Mouse (Mus musculus) Patski (cell line): Measurements from ENCODE around the gene Dhx16. TPM values are rescaled to one million over a fixed set of nuclear protein-coding genes. Genes with fewer than 3 reads are reported as not detected.
A peak's percentile ranks its signal among the peaks of the same experiment; 100 is the strongest.

Source experiments
- ATAC-seq: fragments of 100-300 bp; one replicate; pipeline ENCODE4 v1.8.0; 2021
- CTCF ChIA-PET: fragments of 350-600 bp; sonication (Branson Sonifier 250); formaldehyde crosslinking; loops from one replicate; lab custom pipeline; 2022; ENCODE audit warnings: inconsistent platforms; lab: Charles Lee
- POLR2A ChIA-PET: fragments of 350-600 bp; sonication (Branson Sonifier 250); formaldehyde crosslinking; loops from one replicate; lab custom pipeline; 2022; ENCODE audit warnings: antibody characterized with exemption, inconsistent platforms; lab: Charles Lee
- DNase-seq: peaks from one replicate; pipeline ENCODE4 v3.0.0-alpha.2; 2011; ENCODE audit warnings: low read depth, low spot score
- H3K27me3 ChIP-seq: fragments of 371-371 bp; one replicate; pipeline ENCODE4 v1.5.1; 2021
- CTCF ChIP-seq: fragments of 100-300 bp; IDR thresholded peaks from one replicate; pipeline ENCODE4 v1.5.1; 2021
- in situ Hi-C: fragments of 300-500 bp; cut with MboI; formaldehyde crosslinking; loops from 3 replicates; pipeline ENCODE4 v1.11.1; 2018; ENCODE audit warnings: low pct_unique_long_range_greater_than_20kb, mixed read lengths
- polyA plus RNA-seq: library from polyadenylated mRNA; unstranded; gene quantifications from one replicate; pipeline ENCODE4 v1.2.3, GENCODE M21; 2021

Dhx16 gene
- polyA plus RNA-seq, 1 experiment from 2014 or later = 68.9 TPM

- DNase-seq = no peak
- in situ Hi-C loops = no loop called here
- ChIA-PET POLR2A (interaction anchor here (0.7 to 0.9 kb wide), 2 partner anchors 28 to 30 kb away, joined by 3 read pairs; no protein-coding TSS in a partner anchor), CTCF (interaction anchor here (1.4 kb wide), 1 partner anchor 16 kb away, joined by 3 read pairs; no protein-coding TSS in a partner anchor)
- no peak for TF ChIP-seq CTCF
- no peak for ATAC-seq
- H3K27me3 ChIP-seq = no peaks in the 10 kb centered on the region
Observed at GRCm38 (mm10) chr17:35866911-35867890, 12.4 kb upstream of the Dhx16 start.

- ATAC-seq = no peak
- ChIA-PET CTCF (interaction anchor here (1.1 to 1.4 kb wide), 2 partner anchors 8 to 31 kb away, joined by 3 to 4 read pairs; no protein-coding TSS in a partner anchor), POLR2A (interaction anchor here (1.0 kb wide), 1 partner anchor 23 kb away, joined by 3 read pairs; no protein-coding TSS in a partner anchor)
- no peak for DNase-seq
- no peaks in the 10 kb centered on the region for H3K27me3 ChIP-seq
- no peak for TF ChIP-seq CTCF
- in situ Hi-C loops = no loop called here
Observed at GRCm38 (mm10) chr17:35868165-35868820, 11.3 kb upstream of the Dhx16 start.

GRCm38 (mm10) chr17:35868961-35869345 is 10.7 kb upstream of the Dhx16 start:
- TF ChIP-seq CTCF = no peak
- DNase-seq (no peak), ATAC-seq (no peak)
- ChIA-PET CTCF (interaction anchor here (1.1 to 1.4 kb wide), 3 partner anchors 9 to 32 kb away, joined by 3 to 4 read pairs (median 4); no protein-coding TSS in a partner anchor), POLR2A (interaction anchor here (1.0 kb wide), 1 partner anchor 22 kb away, joined by 3 read pairs; no protein-coding TSS in a partner anchor)
- H3K27me3 ChIP-seq = no peaks in the 10 kb centered on the region
- in situ Hi-C loops = no loop called here

GRCm38 (mm10) chr17:35869346-35870067 is 10.1 kb upstream of the Dhx16 start:
- ATAC-seq (no peak), DNase-seq (no peak)
- in situ Hi-C loops = loop anchor here (5.0 to 10.0 kb wide), 2 partner anchors 32 to 285 kb away; partner anchors contain the start of gene Tubb5
- POLR2A ChIA-PET = interaction anchor here (0.7 to 1.8 kb wide), 6 partner anchors 9 to 318 kb away, joined by 3 to 10 read pairs (median 4); partner anchors contain the start of genes Cdsn, Flot1 and Nrm
- no peak for TF ChIP-seq CTCF
- H3K27me3 ChIP-seq = no peaks in the 10 kb centered on the region
- CTCF ChIA-PET = interaction anchor here (1.2 to 2.1 kb wide), 5 partner anchors 10 to 34 kb away, joined by 4 to 7 read pairs (median 4); partner anchors contain the start of gene Dhx16

- ATAC-seq (peak; percentile 52), DNase-seq (no peak)
- H3K27me3 ChIP-seq = no peaks in the 10 kb centered on the region
- in situ Hi-C loops = loop anchor here (5.0 to 10.0 kb wide), 2 partner anchors 33 to 286 kb away; partner anchors contain the start of gene Tubb5
- CTCF ChIA-PET = interaction anchor here (1.0 to 2.1 kb wide), 9 partner anchors 9 to 230 kb away, joined by 3 to 7 read pairs (median 4); partner anchors contain the start of gene Dhx16
- TF ChIP-seq CTCF = no peak
- POLR2A ChIA-PET = interaction anchor here (0.7 to 1.8 kb wide), 10 partner anchors 10 to 318 kb away, joined by 3 to 10 read pairs (median 4); partner anchors contain the start of genes Cdsn, Flot1, Nrm and Tubb5
Observed at GRCm38 (mm10) chr17:35870151-35870883, 9.3 kb upstream of the Dhx16 start.

GRCm38 (mm10) chr17:35870884-35871696 is 8.5 kb upstream of the Dhx16 start:
- ChIA-PET CTCF (interaction anchor here (1.0 to 2.1 kb wide), 8 partner anchors 8 to 231 kb away, joined by 3 to 7 read pairs (median 4); partner anchors contain the start of gene Dhx16), POLR2A (interaction anchor here (0.6 to 1.8 kb wide), 9 partner anchors 10 to 56 kb away, joined by 3 to 10 read pairs (median 4); partner anchors contain the start of genes Flot1, Nrm and Tubb5)
- TF ChIP-seq CTCF = no peak
- ATAC-seq (no peak), DNase-seq (no peak)
- in situ Hi-C loops = loop anchor here (5.0 to 10.0 kb wide), 2 partner anchors 34 to 286 kb away; partner anchors contain the start of gene Tubb5
- H3K27me3 ChIP-seq = no peaks in the 10 kb centered on the region

GRCm38 (mm10) chr17:35873774-35874519 is 5.7 kb upstream of the Dhx16 start:
- in situ Hi-C loops = loop anchor here (5.0 to 10.0 kb wide), 2 partner anchors 37 to 289 kb away; partner anchors contain the start of gene Tubb5
- DNase-seq (no peak), ATAC-seq (no peak)
- CTCF ChIA-PET = interaction anchor here (0.7 to 3.6 kb wide), 17 partner anchors 10 to 136 kb away, joined by 3 to 39 read pairs (median 6); partner anchors contain the start of genes 2310061I04Rik, Mdc1, Mrps18b and Nrm
- no peak for TF ChIP-seq CTCF
- no peaks in the 10 kb centered on the region for H3K27me3 ChIP-seq
- POLR2A ChIA-PET = interaction anchor here (0.9 to 2.8 kb wide), 4 partner anchors 32 to 134 kb away, joined by 3 to 19 read pairs (median 6); no protein-coding TSS in a partner anchor
